Mouse (Mus musculus): Measurements from ENCODE around the gene Coq5. TPM values are rescaled to one million over a fixed set of nuclear protein-coding genes. Genes with fewer than 3 reads are reported as not detected.
A peak's percentile ranks its signal among the peaks of the same experiment; 100 is the strongest.
"Not testable (repeated sequence)": the region's sequence is repeated elsewhere in the genome, so short reads cannot be mapped to it uniquely, and the experiment has no call there.

Gene Coq5
- polyA plus RNA-seq, 1 experiment = 34.3 TPM

- peak in 1 of 2 experiments; percentile 20 for DNase-seq (ENCODE audit: extremely low spot score in 1 of 2, low spot score in 1 of 2)
Measured at GRCm38 (mm10) chr5:115301615-115302014, 22.1 kb downstream of the Coq5 start.

GRCm38 (mm10) chr5:115302190-115302589 lies 22.7 kb downstream of the Coq5 start:
- not testable (repeated sequence) for DNase-seq (ENCODE audit: extremely low spot score in 1 of 2, low spot score in 1 of 2)

- no peak for DNase-seq (ENCODE audit: extremely low spot score in 1 of 2, low spot score in 1 of 2)
Measured at GRCm38 (mm10) chr5:115312354-115312753, 32.9 kb downstream of the Coq5 start.

- no peak for DNase-seq (ENCODE audit: extremely low spot score in 1 of 2, low spot score in 1 of 2)
Measured at GRCm38 (mm10) chr5:115312816-115313667, 33.6 kb downstream of the Coq5 start.

- DNase-seq (ENCODE audit: extremely low spot score in 1 of 2, low spot score in 1 of 2) = no peak
Measured at GRCm38 (mm10) chr5:115313668-115313943, 34.1 kb downstream of the Coq5 start.

GRCm38 (mm10) chr5:115316968-115317644 lies 37.6 kb downstream of the Coq5 start:
- no peak for DNase-seq (ENCODE audit: extremely low spot score in 1 of 2, low spot score in 1 of 2)

GRCm38 (mm10) chr5:115317645-115318328 lies 38.3 kb downstream of the Coq5 start:
- no peak for DNase-seq (ENCODE audit: extremely low spot score in 1 of 2, low spot score in 1 of 2)

GRCm38 (mm10) chr5:115319004-115319940 lies 39.8 kb downstream of the Coq5 start:
- peak; percentile 83 to 88 for DNase-seq (ENCODE audit: extremely low spot score in 1 of 2, low spot score in 1 of 2)

GRCm38 (mm10) chr5:115326256-115326831 lies 46.9 kb downstream of the Coq5 start:
- DNase-seq (ENCODE audit: extremely low spot score in 1 of 2, low spot score in 1 of 2) = no peak

GRCm38 (mm10) chr5:115326875-115327609 lies 47.6 kb downstream of the Coq5 start, which contains the start of gene Srsf9:
Gene Srsf9, plus strand, starts transcription at chr5:115327177.
- peak; percentile 89 to 96 for DNase-seq (ENCODE audit: extremely low spot score in 1 of 2, low spot score in 1 of 2)

GRCm38 (mm10) chr5:115327610-115328548 lies 48.4 kb downstream of the Coq5 start:
- DNase-seq (ENCODE audit: extremely low spot score in 1 of 2, low spot score in 1 of 2) = no peak

- no peak for DNase-seq (ENCODE audit: extremely low spot score in 1 of 2, low spot score in 1 of 2)
Measured at GRCm38 (mm10) chr5:115330955-115331354, 51.5 kb downstream of the Coq5 start.

- DNase-seq (ENCODE audit: extremely low spot score in 1 of 2, low spot score in 1 of 2) = no peak
Measured at GRCm38 (mm10) chr5:115333626-115334025, 54.2 kb downstream of the Coq5 start.

GRCm38 (mm10) chr5:115340007-115340406 lies 60.5 kb downstream of the Coq5 start:
- no peak for DNase-seq (ENCODE audit: extremely low spot score in 1 of 2, low spot score in 1 of 2)

GRCm38 (mm10) chr5:115340577-115341313 lies 61.3 kb downstream of the Coq5 start, which contains the start of the genes Gatc and Triap1:
Gene Gatc, minus strand, starts transcription at chr5:115341178.
Gene Triap1, plus strand, starts transcription at chr5:115341225.
- peak; percentile 63 to 90 for DNase-seq (ENCODE audit: extremely low spot score in 1 of 2, low spot score in 1 of 2)

GRCm38 (mm10) chr5:115341314-115342165 lies 62.1 kb downstream of the Coq5 start:
- DNase-seq (ENCODE audit: extremely low spot score in 1 of 2, low spot score in 1 of 2) = no peak
